Mouse (Mus musculus) gastrocnemius, adult 2 months (tissue): ENCODE results near the gene Nkx1-1. TPM values are rescaled to one million over a fixed set of nuclear protein-coding genes. Genes with fewer than 3 reads are reported as not detected.

Source experiments
- DNase-seq: peaks from one replicate; pipeline ENCODE4 v3.0.0; 2022
- H3K27ac ChIP-seq: fragments of 200-600 bp; 2 replicates; pipeline ENCODE4 v1.8.1; 2022; ENCODE audit warnings: mild to moderate bottlenecking
- H3K4me3 ChIP-seq: fragments of 200-600 bp; 2 replicates; pipeline ENCODE4 v1.8.1; 2022; ENCODE audit warnings: mild to moderate bottlenecking, moderate library complexity
- CTCF ChIP-seq: fragments of 200-600 bp; IDR thresholded peaks from 2 replicates; pipeline ENCODE4 v1.8.1; 2022; ENCODE audit warnings: antibody characterized with exemption, mild to moderate bottlenecking, moderate library complexity
- intact Hi-C: fragments of 180-260 bp; cut with DNase I; formaldehyde crosslinking; loops from one replicate; pipeline ENCODE4 v1.15.1; 2025
- total RNA-seq, 2 experiments: library from RNA; stranded (reverse); gene quantifications; 2 replicates each; pipeline ENCODE4 v1.2.3; 2021

The Nkx1-1 gene
- total RNA-seq, 2 experiments from 2014 or later, result not detected

GRCm38 (mm10) chr5:33435151-33435550 is 1.4 kb upstream of the Nkx1-1 start:
- intact Hi-C loops, result no loop called here
- no peak overlapping the region for H3K4me3 ChIP-seq
- no peak for TF ChIP-seq CTCF
- DNase-seq, result no peak
- no peak overlapping the region for H3K27ac ChIP-seq

- peak overlapping the region; percentile 63 for H3K4me3 ChIP-seq
- intact Hi-C loops, result no loop called here
- no peak for DNase-seq
- no peak overlapping the region for H3K27ac ChIP-seq
- no peak for TF ChIP-seq CTCF
Observed at GRCm38 (mm10) chr5:33434141-33434780, 485 bp upstream of the Nkx1-1 start.

- Histone ChIP-seq H3K27ac (no peak overlapping the region), H3K4me3 (peak overlapping the region; percentile 63)
- intact Hi-C loops, result no loop called here
- TF ChIP-seq CTCF, result no peak
- DNase-seq, result no peak
Observed at GRCm38 (mm10) chr5:33432057-33432935, 1.5 kb downstream of the Nkx1-1 start.

GRCm38 (mm10) chr5:33431173-33432005 is 2.4 kb downstream of the Nkx1-1 start:
- intact Hi-C loops, result no loop called here
- TF ChIP-seq CTCF, result no peak
- no peak for DNase-seq
- Histone ChIP-seq H3K27ac (no peak overlapping the region), H3K4me3 (peak overlapping the region; percentile 63)

- intact Hi-C loops, result no loop called here
- TF ChIP-seq CTCF, result no peak
- Histone ChIP-seq H3K27ac (no peak overlapping the region), H3K4me3 (peak overlapping the region; percentile 63)
- DNase-seq, result no peak
Observed at GRCm38 (mm10) chr5:33430511-33431172, 3.1 kb downstream of the Nkx1-1 start.

- no peak overlapping the region; the same call in 1 of the 2 replicates for H3K4me3 ChIP-seq
Observed at GRCm38 (mm10) chr5:33430106-33430505, 3.7 kb downstream of the Nkx1-1 start.

GRCm38 (mm10) chr5:33427461-33427860 is 6.3 kb downstream of the Nkx1-1 start:
- Histone ChIP-seq H3K27ac (no peak overlapping the region), H3K4me3 (no peak overlapping the region)
- intact Hi-C loops, result no loop called here
- TF ChIP-seq CTCF, result no peak
- no peak for DNase-seq

More at GRCm38 (mm10) chr5:33430106-33430505, 3.7 kb downstream of the Nkx1-1 start:
- no peak overlapping the region for H3K27ac ChIP-seq
- no peak for TF ChIP-seq CTCF
- no peak for DNase-seq
- intact Hi-C loops, result no loop called here

GRCm38 (mm10) chr5:33420313-33420712 is 13.5 kb downstream of the Nkx1-1 start:
- TF ChIP-seq CTCF, result no peak
- Histone ChIP-seq H3K27ac (no peak overlapping the region), H3K4me3 (no peak overlapping the region)
- intact Hi-C loops, result no loop called here
- no peak for DNase-seq

GRCm38 (mm10) chr5:33400819-33401218 is 33.0 kb downstream of the Nkx1-1 start:
- H3K4me3 ChIP-seq, result no peak overlapping the region
- no peak overlapping the region for H3K27ac ChIP-seq
- intact Hi-C loops, result no loop called here
- no peak for TF ChIP-seq CTCF
- no peak for DNase-seq

GRCm38 (mm10) chr5:33396828-33397227 is 36.9 kb downstream of the Nkx1-1 start:
- TF ChIP-seq CTCF, result no peak
- Histone ChIP-seq H3K27ac (no peak overlapping the region), H3K4me3 (no peak overlapping the region)
- no peak for DNase-seq
- intact Hi-C loops, result no loop called here

- no peak for TF ChIP-seq CTCF
- DNase-seq, result no peak
- H3K27ac ChIP-seq, result no peak overlapping the region
- intact Hi-C loops, result loop anchor here (2.0 kb wide), 1 partner anchor 101 kb away; no protein-coding TSS in a partner anchor
- H3K4me3 ChIP-seq, result no peak overlapping the region
Observed at GRCm38 (mm10) chr5:33395693-33396092, 38.1 kb downstream of the Nkx1-1 start.

DNA sequence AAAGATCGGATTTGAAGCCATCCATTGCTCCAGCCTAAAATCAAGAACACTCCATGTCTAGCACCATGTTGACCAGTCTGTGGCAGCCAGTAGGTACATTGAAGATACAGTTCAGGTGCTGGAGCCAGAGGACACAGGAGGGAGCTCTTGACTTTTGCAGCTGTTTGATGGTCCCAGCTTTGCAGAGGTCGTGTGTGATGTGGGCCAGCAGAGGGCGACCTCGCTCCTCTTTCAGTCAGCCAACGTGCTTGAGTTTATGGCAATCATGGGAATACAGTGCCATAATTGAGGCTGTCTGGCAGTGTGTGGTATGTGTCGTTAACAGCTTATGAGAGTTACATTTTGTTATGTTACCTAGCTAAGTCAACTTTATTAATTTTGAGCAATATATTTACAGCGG is 40.0 kb downstream of the Nkx1-1 start:
- Histone ChIP-seq H3K4me3 (no peak overlapping the region), H3K27ac (no peak overlapping the region)
- intact Hi-C loops, result loop anchor here (1.0 to 5.0 kb wide), 4 partner anchors 49 to 273 kb away; no protein-coding TSS in a partner anchor
- TF ChIP-seq CTCF, result peak; percentile 92
- DNase-seq, result peak; percentile 75
